Mouse (Mus musculus) forebrain, embryonic 15.5 days (tissue): ENCODE data around the gene Mok. TPM values are rescaled to one million over a fixed set of nuclear protein-coding genes. Genes with fewer than 3 reads are reported as not detected.
"Not testable (repeated sequence)": the region's sequence is repeated elsewhere in the genome, so short reads cannot be mapped to it uniquely, and the experiment has no call there.

Source experiments
- ATAC-seq: fragments of 200-750 bp; cut with Nextera tagmentation; replicated peaks from 2 replicates; pipeline ENCODE4 v1.8.0; 2017; ENCODE audit warnings: mild to moderate bottlenecking, moderate TSS enrichment, moderate library complexity
- H3K27ac ChIP-seq: fragments of 300-500 bp; sonication (generic); replicated peaks from 2 replicates; pipeline ENCODE4 v1.5.1; 2015; ENCODE audit warnings: mild to moderate bottlenecking, inconsistent platforms
- H3K27me3 ChIP-seq: fragments of 300-500 bp; sonication (generic); 2 replicates; pipeline ENCODE4 v1.6.1; 2015; ENCODE audit warnings: inconsistent platforms
- H3K36me3 ChIP-seq: fragments of 300-500 bp; sonication (generic); 2 replicates; pipeline ENCODE4 v1.6.1; 2015; ENCODE audit warnings: mild to moderate bottlenecking, inconsistent platforms
- H3K4me1 ChIP-seq: fragments of 300-500 bp; sonication (generic); 2 replicates; pipeline ENCODE4 v1.6.1; 2015; ENCODE audit warnings: inconsistent platforms
- H3K4me2 ChIP-seq: fragments of 300-500 bp; sonication (generic); replicated peaks from 2 replicates; pipeline ENCODE4 v1.6.1; 2015; ENCODE audit warnings: mild to moderate bottlenecking, inconsistent platforms
- H3K4me3 ChIP-seq: fragments of 300-500 bp; sonication (generic); 2 replicates; pipeline ENCODE4 v1.5.1; 2015; ENCODE audit warnings: mild to moderate bottlenecking, inconsistent platforms
- H3K9ac ChIP-seq: fragments of 300-500 bp; sonication (generic); replicated peaks from 2 replicates; pipeline ENCODE4 v1.6.1; 2015; ENCODE audit warnings: mild to moderate bottlenecking, inconsistent platforms
- H3K9me3 ChIP-seq: fragments of 300-500 bp; sonication (generic); 2 replicates; pipeline ENCODE4 v1.6.1; 2016; ENCODE audit warnings: inconsistent platforms
- WGBS: fragments of 180-500 bp; shearing (Covaris S2); methylation state at CpG from one replicate; pipeline ENCODE4 v1.1.7; 2015; ENCODE audit warnings: mixed read lengths; 5-methylcytosine and 5-hydroxymethylcytosine counted together
- polyA plus RNA-seq: library from polyadenylated mRNA; unstranded; fragments of >200 nt; fragmentation: Nextera tagmentation; extraction: Ambion mirVana; gene quantifications from 2 replicates; pipeline ENCODE4 v1.2.1, GENCODE M21; 2015

Gene Mok
- polyA plus RNA-seq, 1 experiment from 2014 or later = 13.8 TPM

GRCm38 (mm10) chr12:110864008-110864407 is 23.3 kb upstream of the Mok start:
- Histone ChIP-seq H3K36me3 (peaks cover 17% of the 10 kb centered on the region; the same call in 1 of the 2 replicates), H3K9me3 (no peaks in the 10 kb centered on the region)

GRCm38 (mm10) chr12:110861256-110861655 is 20.5 kb upstream of the Mok start:
- no peaks in the 10 kb centered on the region for H3K4me1 ChIP-seq
- H3K9me3 ChIP-seq = no peaks in the 10 kb centered on the region
- no peak overlapping the region for H3K4me2 ChIP-seq
- H3K4me3 ChIP-seq = no peak overlapping the region
- H3K36me3 ChIP-seq = peaks cover 9% of the 10 kb centered on the region; the same call in 1 of the 2 replicates
- H3K9ac ChIP-seq = no peak overlapping the region
- ATAC-seq = no peak
- H3K27ac ChIP-seq = no peak overlapping the region
- H3K27me3 ChIP-seq = no peaks in the 10 kb centered on the region
- 56% methylated on average over 7 of the region's 7 CpGs for WGBS

More at GRCm38 (mm10) chr12:110864008-110864407, 23.3 kb upstream of the Mok start:
- H3K27me3 ChIP-seq = no peaks in the 10 kb centered on the region
- H3K27ac ChIP-seq = no peak overlapping the region
- 94% methylated on average over 6 of the region's 6 CpGs for WGBS
- no peak overlapping the region for H3K9ac ChIP-seq
- no peak for ATAC-seq
- H3K4me3 ChIP-seq = no peak overlapping the region
- H3K4me1 ChIP-seq = no peaks in the 10 kb centered on the region
- no peak overlapping the region for H3K4me2 ChIP-seq

GRCm38 (mm10) chr12:110860293-110860692 is 19.6 kb upstream of the Mok start:
- peaks cover 14% of the 10 kb centered on the region for H3K36me3 ChIP-seq

GRCm38 (mm10) chr12:110858681-110859080 is 17.9 kb upstream of the Mok start:
- H3K4me1 ChIP-seq, H3K4me2 ChIP-seq, H3K9ac ChIP-seq, H3K4me3 ChIP-seq, H3K9me3 ChIP-seq, ATAC-seq, H3K27ac ChIP-seq, H3K36me3 ChIP-seq, H3K27me3 ChIP-seq: not testable (repeated sequence)
- 96% methylated on average over 15 of the region's 15 CpGs for WGBS

More at GRCm38 (mm10) chr12:110860293-110860692, 19.6 kb upstream of the Mok start:
- Histone ChIP-seq H3K4me3 (no peak overlapping the region), H3K27me3 (no peaks in the 10 kb centered on the region), H3K4me2 (no peak overlapping the region), H3K9me3 (no peaks in the 10 kb centered on the region), H3K4me1 (no peaks in the 10 kb centered on the region), H3K27ac (no peak overlapping the region), H3K9ac (no peak overlapping the region)
- no peak for ATAC-seq

GRCm38 (mm10) chr12:110857196-110857595 is 16.5 kb upstream of the Mok start:
- H3K27ac ChIP-seq = no peak overlapping the region
- no peak overlapping the region for H3K4me3 ChIP-seq
- H3K36me3 ChIP-seq = peaks cover 10% of the 10 kb centered on the region; the same call in 1 of the 2 replicates
- whole genome bisulfite sequencing = 94% methylated on average over 7 of the region's 7 CpGs
- H3K9ac ChIP-seq = no peak overlapping the region
- H3K9me3 ChIP-seq = no peaks in the 10 kb centered on the region
- H3K4me1 ChIP-seq = no peaks in the 10 kb centered on the region
- no peaks in the 10 kb centered on the region for H3K27me3 ChIP-seq
- no peak for ATAC-seq
- H3K4me2 ChIP-seq = no peak overlapping the region

GRCm38 (mm10) chr12:110854786-110855737 is 14.3 kb upstream of the Mok start:
- Histone ChIP-seq H3K36me3 (peaks cover 10% of the 10 kb centered on the region; the same call in 1 of the 2 replicates), H3K27ac (no peak overlapping the region), H3K9me3 (no peaks in the 10 kb centered on the region), H3K9ac (no peak overlapping the region), H3K27me3 (no peaks in the 10 kb centered on the region), H3K4me2 (no peak overlapping the region), H3K4me1 (peaks cover 9% of the 10 kb centered on the region), H3K4me3 (no peak overlapping the region)
- WGBS = 83% methylated on average over 32 of the region's 32 CpGs
- ATAC-seq = no peak

- Histone ChIP-seq H3K36me3 (peaks cover 7% of the 10 kb centered on the region; the same call in 1 of the 2 replicates), H3K4me3 (no peak overlapping the region), H3K4me2 (no peak overlapping the region), H3K9ac (no peak overlapping the region), H3K27ac (no peak overlapping the region), H3K9me3 (no peaks in the 10 kb centered on the region), H3K4me1 (peaks cover 12% of the 10 kb centered on the region), H3K27me3 (peaks cover 6% of the 10 kb centered on the region; the same call in 1 of the 2 replicates)
- no peak for ATAC-seq
- WGBS = 88% methylated on average over 1 of the region's 1 CpGs
Measured at GRCm38 (mm10) chr12:110851923-110852322, 11.2 kb upstream of the Mok start.

GRCm38 (mm10) chr12:110851414-110851813 is 10.7 kb upstream of the Mok start:
- H3K36me3 ChIP-seq = peaks cover 5% of the 10 kb centered on the region; the same call in 1 of the 2 replicates
- peaks cover 12% of the 10 kb centered on the region for H3K4me1 ChIP-seq
- H3K4me2 ChIP-seq = no peak overlapping the region
- H3K27me3 ChIP-seq = peaks cover 8% of the 10 kb centered on the region; the same call in 1 of the 2 replicates
- WGBS = 83% methylated on average over 12 of the region's 12 CpGs
- H3K4me3 ChIP-seq = no peak overlapping the region
- H3K27ac ChIP-seq = no peak overlapping the region
- H3K9me3 ChIP-seq = no peaks in the 10 kb centered on the region
- H3K9ac ChIP-seq = no peak overlapping the region
- no peak for ATAC-seq

- peaks cover 4% of the 10 kb centered on the region; the same call in 1 of the 2 replicates for H3K36me3 ChIP-seq
- H3K27me3 ChIP-seq = peaks cover 12% of the 10 kb centered on the region; the same call in 1 of the 2 replicates
- peak overlapping the region; percentile 78 for H3K4me3 ChIP-seq
- H3K27ac ChIP-seq = no peak overlapping the region
- ATAC-seq = no peak; the same call in 1 of the 2 replicates
- H3K9ac ChIP-seq = peak overlapping the region; percentile 69; the same call in 1 of the 2 replicates
- peaks cover 12% of the 10 kb centered on the region for H3K4me1 ChIP-seq
- H3K9me3 ChIP-seq = no peaks in the 10 kb centered on the region
- peak overlapping the region; percentile 73 for H3K4me2 ChIP-seq
- 13% methylated on average over 9 of the region's 9 CpGs for WGBS
Measured at GRCm38 (mm10) chr12:110850929-110851256, 10.2 kb upstream of the Mok start.

GRCm38 (mm10) chr12:110850010-110850928 is 9.5 kb upstream of the Mok start, which contains the start of gene Zfp839:
Zfp839 (plus strand) TSS chr12:110850253.
- H3K4me2 ChIP-seq = peak within 1 kb of the TSS; percentile 73
- peak within 1 kb of the TSS; percentile 69 for H3K9ac ChIP-seq
- no peaks in the 10 kb centered on the region for H3K9me3 ChIP-seq
- WGBS = under 1% methylated on average over 88 of the region's 89 CpGs
- peaks cover 16% of the 10 kb centered on the region for H3K4me1 ChIP-seq
- H3K27me3 ChIP-seq = peaks cover 15% of the 10 kb centered on the region; the same call in 1 of the 2 replicates
- ATAC-seq = peak; percentile 81
- peak within 1 kb of the TSS; percentile 24; the same call in 1 of the 2 replicates for H3K27ac ChIP-seq
- peak within 1 kb of the TSS; percentile 78 for H3K4me3 ChIP-seq
- no peaks in the 10 kb centered on the region for H3K36me3 ChIP-seq

- ATAC-seq = no peak
- H3K9ac ChIP-seq = no peak overlapping the region
- H3K4me3 ChIP-seq = no peak overlapping the region
- WGBS = 67% methylated on average over 6 of the region's 6 CpGs
- no peaks in the 10 kb centered on the region for H3K9me3 ChIP-seq
- peak overlapping the region; percentile 50; the same call in 1 of the 2 replicates for H3K4me2 ChIP-seq
- H3K4me1 ChIP-seq = peaks cover 29% of the 10 kb centered on the region
- H3K36me3 ChIP-seq = no peaks in the 10 kb centered on the region
- no peak overlapping the region for H3K27ac ChIP-seq
- peaks cover 28% of the 10 kb centered on the region for H3K27me3 ChIP-seq
Measured at GRCm38 (mm10) chr12:110846191-110846765, 5.5 kb upstream of the Mok start.
